Mouse (Mus musculus): Measurements from ENCODE around the gene Ly6g6c.

Ly6g6c gene

GRCm38 (mm10) chr17:35108097-35108496 lies 42.9 kb downstream of the Ly6g6c start, which contains the start of gene Ly6g5c:
Gene Ly6g5c (plus strand): TSS chr17:35108279.
- DNase-seq (ENCODE audit: low read depth, low spot score), result no peak

GRCm38 (mm10) chr17:35111774-35112173 lies 46.6 kb downstream of the Ly6g6c start:
- no peak for DNase-seq (ENCODE audit: low read depth, low spot score)

GRCm38 (mm10) chr17:35115046-35116019 lies 50.1 kb downstream of the Ly6g6c start, which contains the start of gene Ly6g5b:
Gene Ly6g5b (minus strand): TSS chr17:35115428.
- DNase-seq (ENCODE audit: low read depth, low spot score), result no peak
